Mouse (Mus musculus) kidney, embryonic 16.5 days (tissue): ENCODE measurements at regions not wholly inside any gene's neighbourhood (a gene's known extent, or its start where the extent isn't known, plus 50 kb on each side); places are given as distances from the start of the nearest gene placed in this dataset.
A peak's percentile ranks its signal among the peaks of the same experiment; 100 is the strongest.

ENCODE experiments used
- ATAC-seq: fragments of 200-750 bp; cut with Nextera tagmentation; 2 replicates; pipeline ENCODE4 v1.8.0; 2017; ENCODE audit warnings: moderate TSS enrichment; ENCODE audit not compliant: low FRiP score, low TSS enrichment
- H3K27ac ChIP-seq: fragments of 300-500 bp; sonication (generic); 2 replicates; pipeline ENCODE4 v1.5.1; 2014; ENCODE audit warnings: low read length
- H3K27me3 ChIP-seq: fragments of 300-500 bp; sonication (generic); 2 replicates; pipeline ENCODE4 v1.6.1; 2014; ENCODE audit warnings: low read length, control low read depth, mixed read lengths; ENCODE audit not compliant: insufficient read depth
- H3K36me3 ChIP-seq: fragments of 300-500 bp; sonication (generic); 2 replicates; pipeline ENCODE4 v1.6.1; 2014; ENCODE audit warnings: low read length, control low read depth, mixed read lengths; ENCODE audit not compliant: insufficient read depth
- H3K4me1 ChIP-seq: fragments of 300-500 bp; sonication (generic); 2 replicates; pipeline ENCODE4 v1.6.1; 2014; ENCODE audit warnings: low read length, control low read depth, mixed read lengths; ENCODE audit not compliant: insufficient read depth
- H3K4me2 ChIP-seq: fragments of 300-500 bp; sonication (generic); replicated peaks from 2 replicates; pipeline ENCODE4 v1.6.1; 2014; ENCODE audit warnings: low read depth, low read length
- H3K4me3 ChIP-seq: fragments of 300-500 bp; sonication (generic); 2 replicates; pipeline ENCODE4 v1.5.1; 2014; ENCODE audit warnings: mild to moderate bottlenecking, low read length
- H3K9ac ChIP-seq: fragments of 300-500 bp; sonication (generic); replicated peaks from 2 replicates; pipeline ENCODE4 v1.6.1; 2014; ENCODE audit warnings: low read length
- H3K9me3 ChIP-seq: fragments of 300-500 bp; sonication (generic); 2 replicates; pipeline ENCODE4 v1.6.1; 2016; ENCODE audit warnings: low read length, control low read depth
- WGBS: fragments of 180-500 bp; shearing (Covaris S2); extraction: QIAGEN DNeasy Blood & Tissue Kit; methylation state at CpG from one replicate; pipeline ENCODE4 v1.1.7; 2014; 5-methylcytosine and 5-hydroxymethylcytosine counted together

DNA sequence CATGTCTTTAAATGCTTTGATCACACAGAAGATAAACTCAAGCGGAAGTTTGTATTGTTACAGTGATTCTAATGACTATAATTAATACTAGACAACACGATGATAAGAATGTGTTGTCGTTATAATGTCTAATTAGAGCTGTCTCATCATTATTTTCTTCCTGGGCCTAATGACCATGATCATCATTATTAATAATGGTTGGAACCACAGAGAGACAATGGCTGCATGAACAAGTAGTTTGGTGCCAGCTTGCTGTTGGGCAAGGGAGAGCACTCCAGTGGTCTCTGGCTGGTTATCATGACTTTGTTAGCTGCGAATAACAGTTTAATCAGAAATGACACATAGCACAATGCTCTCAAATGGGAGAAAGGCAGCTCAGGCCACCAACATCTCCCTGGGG is 296.4 kb downstream of the Pdcd6ip start:
- ATAC-seq: no peak
- H3K36me3 ChIP-seq: no peaks in the 10 kb centered on the region
- H3K4me2 ChIP-seq: no peak overlapping the region
- no peak overlapping the region for H3K4me3 ChIP-seq
- 81% methylated on average over 4 of the region's 4 CpGs for WGBS
- H3K27me3 ChIP-seq: no peaks in the 10 kb centered on the region
- no peak overlapping the region for H3K27ac ChIP-seq
- no peaks in the 10 kb centered on the region for H3K9me3 ChIP-seq
- no peak overlapping the region for H3K9ac ChIP-seq
- 0 out of 2 replicates have a peak, but pooled peaks cover 10% of the 10 kb centered on the region for H3K4me1 ChIP-seq

DNA sequence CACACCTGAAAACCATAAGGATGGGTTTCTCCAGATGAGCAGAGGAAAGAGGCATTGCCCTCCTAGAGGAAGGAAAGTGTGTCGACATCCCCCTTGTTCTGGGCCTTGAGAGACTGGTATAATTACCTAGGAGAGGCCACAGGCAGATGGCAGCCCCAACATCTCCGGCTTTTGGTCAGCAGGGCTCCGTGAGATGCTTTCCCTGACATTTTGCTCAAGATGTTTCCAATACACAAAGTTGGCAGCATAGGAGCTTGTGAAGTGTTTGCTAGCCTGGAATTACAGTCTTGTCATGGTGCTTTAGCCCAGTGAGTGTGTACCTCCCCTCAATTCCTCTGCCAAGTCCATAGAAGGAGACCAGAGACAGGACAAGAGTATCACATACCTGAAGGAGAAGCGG is 299.5 kb downstream of the Pdcd6ip start:
- WGBS: 91% methylated on average over 4 of the region's 4 CpGs
- Histone ChIP-seq H3K36me3 (no peaks in the 10 kb centered on the region), H3K4me1 (no peaks in the 10 kb centered on the region), H3K27me3 (no peaks in the 10 kb centered on the region), H3K4me2 (no peak overlapping the region), H3K9me3 (no peaks in the 10 kb centered on the region), H3K27ac (no peak overlapping the region), H3K9ac (no peak overlapping the region), H3K4me3 (no peak overlapping the region)
- no peak for ATAC-seq

- Histone ChIP-seq H3K9me3 (no peaks in the 10 kb centered on the region), H3K27ac (no peak overlapping the region), H3K9ac (no peak overlapping the region), H3K4me2 (no peak overlapping the region), H3K36me3 (no peaks in the 10 kb centered on the region), H3K4me3 (no peak overlapping the region), H3K27me3 (no peaks in the 10 kb centered on the region), H3K4me1 (no peaks in the 10 kb centered on the region)
- 88% methylated on average over 3 of the region's 3 CpGs for WGBS
- ATAC-seq: no peak
Measured at GRCm38 (mm10) chr9:113394320-113394719, 313.7 kb downstream of the Pdcd6ip start.

DNA sequence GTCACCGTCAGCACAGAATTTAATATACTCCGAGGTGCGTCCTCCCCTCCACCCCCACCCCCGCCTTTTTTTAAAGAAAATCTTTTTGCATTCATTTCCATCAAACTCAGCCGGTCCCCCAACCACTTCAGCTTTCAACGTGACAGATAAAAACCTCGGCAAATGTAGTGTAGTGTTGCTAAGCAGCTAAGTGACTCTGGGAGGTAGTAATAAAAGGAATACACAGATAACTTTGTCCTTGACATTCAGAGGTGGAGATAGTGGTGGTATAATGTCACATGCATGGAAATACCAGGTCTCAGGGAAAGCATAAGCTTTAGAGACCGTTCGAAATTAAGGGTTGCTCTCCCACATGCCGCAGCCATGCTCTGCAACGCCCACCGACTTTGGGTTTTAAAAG is 320.7 kb downstream of the Pdcd6ip start:
- no peak overlapping the region for H3K4me2 ChIP-seq
- H3K27ac ChIP-seq: no peak overlapping the region
- no peak overlapping the region for H3K4me3 ChIP-seq
- no peaks in the 10 kb centered on the region for H3K36me3 ChIP-seq
- H3K4me1 ChIP-seq: no peaks in the 10 kb centered on the region
- ATAC-seq: no peak
- no peaks in the 10 kb centered on the region for H3K9me3 ChIP-seq
- H3K9ac ChIP-seq: no peak overlapping the region
- no peaks in the 10 kb centered on the region for H3K27me3 ChIP-seq
- 83% methylated on average over 12 of the region's 12 CpGs for WGBS

DNA sequence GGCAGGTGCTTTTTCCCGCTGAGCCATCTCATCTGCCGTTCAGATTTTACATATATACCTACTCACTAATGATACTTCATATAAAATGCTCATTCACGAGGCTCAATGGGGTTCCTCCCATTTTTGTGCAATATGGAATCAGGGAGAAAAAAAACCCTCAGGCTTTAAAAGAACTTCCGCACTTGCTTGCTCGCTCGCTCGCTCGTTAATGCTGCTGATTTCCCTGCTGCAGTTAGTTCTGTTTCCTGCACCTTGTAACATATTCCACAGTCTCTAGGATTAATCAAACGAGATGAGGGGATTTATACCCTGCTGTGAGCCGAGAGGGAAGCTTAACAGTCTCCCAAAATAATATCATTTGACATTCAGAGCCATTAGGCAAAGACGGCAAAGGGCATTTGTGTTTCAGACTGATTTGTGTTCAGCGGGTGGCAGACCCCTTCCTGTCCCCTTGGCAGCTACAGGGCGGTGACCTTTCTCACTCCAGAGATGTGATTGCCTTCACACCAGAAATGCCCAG is 326.4 kb downstream of the Pdcd6ip start:
- no peak for ATAC-seq
- Histone ChIP-seq H3K36me3 (no peaks in the 10 kb centered on the region), H3K4me2 (0 out of 2 replicates have a peak overlapping the region, but pooled peaks have one; percentile 3)

DNA sequence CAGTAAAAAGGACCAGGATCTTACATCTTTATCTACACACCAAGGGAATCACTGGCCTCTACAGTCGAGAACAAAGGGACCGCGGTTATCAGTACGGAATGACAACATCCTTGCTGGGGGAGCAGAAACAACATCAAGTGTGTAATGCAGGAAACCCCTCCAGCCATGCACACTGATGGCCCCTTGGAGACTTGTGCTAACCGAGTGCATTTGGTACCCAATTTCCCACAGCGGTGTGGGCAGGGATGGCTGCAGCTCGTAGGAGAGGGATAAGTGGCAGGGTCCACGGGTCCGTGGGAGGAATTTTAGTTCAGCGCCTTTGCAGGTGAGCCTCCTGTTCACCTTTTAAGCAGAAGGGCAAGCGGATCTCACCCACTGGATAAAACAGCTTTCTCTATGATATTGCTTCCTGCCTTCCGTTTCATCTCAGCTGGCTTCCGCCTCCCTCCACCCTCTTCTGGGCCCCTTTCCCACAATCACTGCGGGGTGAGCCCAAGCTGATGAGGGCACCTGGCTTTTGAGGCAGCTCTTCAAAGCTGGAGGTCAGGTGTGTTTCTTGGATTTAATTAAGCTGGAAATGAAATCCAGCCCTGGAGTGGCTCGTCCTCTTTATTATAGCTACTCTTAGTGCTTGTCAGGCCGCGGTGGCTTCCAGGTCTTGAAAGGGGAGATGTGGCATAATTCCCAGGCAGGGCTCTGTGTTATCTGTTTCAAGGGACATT is 327.5 kb downstream of the Pdcd6ip start:
- Histone ChIP-seq H3K4me2 (no peak overlapping the region), H3K27ac (no peak overlapping the region), H3K36me3 (no peaks in the 10 kb centered on the region), H3K9ac (no peak overlapping the region), H3K4me1 (0 out of 2 replicates have a peak, but pooled peaks cover 5% of the 10 kb centered on the region), H3K9me3 (no peaks in the 10 kb centered on the region), H3K27me3 (no peaks in the 10 kb centered on the region), H3K4me3 (no peak overlapping the region)
- ATAC-seq: no peak
- 40% methylated on average over 17 of the region's 17 CpGs for WGBS

More for the DNA sequence above, 326.4 kb downstream of the Pdcd6ip start:
- H3K4me1 ChIP-seq: 0 out of 2 replicates have a peak, but pooled peaks cover 5% of the 10 kb centered on the region
- WGBS: 32% methylated on average over 13 of the region's 13 CpGs
- H3K4me3 ChIP-seq: no peak overlapping the region
- H3K9me3 ChIP-seq: no peaks in the 10 kb centered on the region
- no peak overlapping the region for H3K27ac ChIP-seq
- no peak overlapping the region for H3K9ac ChIP-seq
- H3K27me3 ChIP-seq: no peaks in the 10 kb centered on the region

DNA sequence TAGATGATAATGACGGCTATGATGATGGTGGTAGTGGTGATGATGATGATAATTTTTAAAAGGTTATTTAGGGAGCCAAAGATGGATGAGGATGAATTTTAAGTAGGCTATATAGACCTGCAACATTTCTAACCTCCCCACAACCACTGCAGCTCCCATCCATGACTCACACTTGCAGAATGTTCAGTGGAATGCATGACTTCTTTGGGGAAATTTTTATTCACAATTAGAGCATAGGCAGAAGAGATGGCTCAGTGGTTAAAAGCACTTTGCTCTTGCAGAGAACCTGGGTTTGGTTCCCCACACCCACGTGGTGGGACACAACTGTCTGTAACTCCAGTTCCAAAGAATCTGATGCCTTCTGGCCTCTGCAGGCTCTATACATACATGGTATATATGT is 329.5 kb downstream of the Pdcd6ip start:
- H3K27ac ChIP-seq: no peak overlapping the region
- 79% methylated on average over 2 of the region's 2 CpGs for WGBS
- no peaks in the 10 kb centered on the region for H3K9me3 ChIP-seq
- H3K36me3 ChIP-seq: no peaks in the 10 kb centered on the region
- 0 out of 2 replicates have a peak, but pooled peaks cover 5% of the 10 kb centered on the region for H3K4me1 ChIP-seq
- H3K4me3 ChIP-seq: no peak overlapping the region
- H3K27me3 ChIP-seq: no peaks in the 10 kb centered on the region
- no peak overlapping the region for H3K9ac ChIP-seq
- no peak overlapping the region for H3K4me2 ChIP-seq
- no peak for ATAC-seq

DNA sequence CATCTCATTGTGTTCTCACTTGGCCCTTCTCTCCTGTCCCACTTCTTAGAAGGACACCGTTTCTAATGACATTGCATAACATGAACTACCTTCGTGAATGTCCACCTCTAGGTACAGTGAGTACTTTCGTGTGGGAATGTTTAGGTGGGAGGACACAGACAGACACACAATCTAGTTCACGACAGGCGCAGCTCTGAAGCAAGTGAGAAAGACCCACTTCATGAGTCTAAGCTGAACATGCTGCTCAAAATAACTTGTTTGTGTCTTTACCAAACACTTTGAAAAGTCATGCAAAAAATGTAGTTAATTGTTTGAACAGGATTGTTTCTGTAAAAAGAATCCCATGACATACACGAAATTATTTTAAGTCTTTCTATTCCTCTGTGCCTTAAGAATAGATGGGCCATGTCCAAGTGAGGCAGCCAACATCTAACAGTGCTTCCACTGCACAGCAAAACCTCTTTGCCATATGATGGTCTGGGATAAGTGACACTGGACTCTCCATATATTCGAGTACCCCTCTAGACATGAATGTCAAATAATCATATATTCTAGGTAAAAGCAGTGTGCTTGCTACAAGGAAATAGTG is 336.2 kb downstream of the Pdcd6ip start:
- Histone ChIP-seq H3K9ac (no peak overlapping the region), H3K4me2 (no peak overlapping the region), H3K9me3 (no peaks in the 10 kb centered on the region), H3K27ac (no peak overlapping the region), H3K4me1 (no peaks in the 10 kb centered on the region), H3K27me3 (no peaks in the 10 kb centered on the region), H3K36me3 (no peaks in the 10 kb centered on the region), H3K4me3 (no peak overlapping the region)
- ATAC-seq: no peak
- 88% methylated on average over 7 of the region's 7 CpGs for WGBS

GRCm38 (mm10) chr9:113347942-113348341 is 360.1 kb downstream of the Pdcd6ip start:
- Histone ChIP-seq H3K27me3 (no peaks in the 10 kb centered on the region), H3K4me3 (no peak overlapping the region), H3K27ac (no peak overlapping the region), H3K4me2 (no peak overlapping the region), H3K36me3 (no peaks in the 10 kb centered on the region), H3K9me3 (no peaks in the 10 kb centered on the region), H3K9ac (no peak overlapping the region), H3K4me1 (no peaks in the 10 kb centered on the region)
- no peak for ATAC-seq
- 56% methylated on average over 5 of the region's 5 CpGs for WGBS

GRCm38 (mm10) chr9:113346531-113346930 is 361.5 kb downstream of the Pdcd6ip start:
- no peak for ATAC-seq
- no peak overlapping the region for H3K9ac ChIP-seq
- no peaks in the 10 kb centered on the region for H3K36me3 ChIP-seq
- H3K4me1 ChIP-seq: no peaks in the 10 kb centered on the region
- no peaks in the 10 kb centered on the region for H3K9me3 ChIP-seq
- no peak overlapping the region for H3K4me3 ChIP-seq
- H3K4me2 ChIP-seq: no peak overlapping the region
- no peak overlapping the region for H3K27ac ChIP-seq
- H3K27me3 ChIP-seq: no peaks in the 10 kb centered on the region
- WGBS: 78% methylated on average over 13 of the region's 13 CpGs
